Mouse (Mus musculus) mouse embryonic stem cell (cell line): ENCODE data around the gene Gm20896.
"Not testable (repeated sequence)": the region's sequence is repeated elsewhere in the genome, so short reads cannot be mapped to it uniquely, and the experiment has no call there.

Experiments
- in situ Hi-C, 2 experiments: fragments of 300-500 bp; cut with MboI; formaldehyde crosslinking; loops; 1 replicate in 1 of 2; 3 replicates in 1 of 2; pipeline ENCODE4 v1.14.3; 2019 to 2020; ENCODE audit warnings: low sequenced_read_pairs in 2 of 2, low pct_unique_long_range_greater_than_20kb in 1 of 2, mixed read lengths in 1 of 2; ENCODE audit not compliant: unreplicated experiment in 1 of 2

Gene Gm20896

DNA sequence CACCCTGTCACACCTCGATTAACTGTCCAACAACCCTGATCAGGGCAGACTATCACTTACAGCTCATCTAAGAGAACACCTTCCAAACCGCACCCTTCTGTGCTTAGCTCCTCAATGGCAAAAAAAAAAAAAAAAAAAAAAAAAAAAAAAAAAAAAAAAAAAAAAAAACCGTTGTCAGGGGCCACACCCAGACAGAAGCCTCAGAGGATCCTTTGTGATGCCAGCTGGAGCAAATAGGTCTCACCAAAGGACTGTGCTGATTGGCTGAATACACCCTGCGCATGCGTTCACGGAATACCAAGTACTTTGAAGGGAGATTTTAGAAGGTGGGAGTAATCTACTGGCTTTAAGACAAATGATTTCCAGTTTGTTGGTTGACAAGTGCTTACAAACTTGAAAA lies at the start of gene Gm20896:
Gene Gm20896, minus strand, starts transcription at position 101 of the 400 bp plus-strand sequence.
- in situ Hi-C loops = not testable (repeated sequence)
